Mouse (Mus musculus) erythroid progenitor cell, adult 5-6 weeks (primary cell): Measurements from ENCODE around the gene Jmy. TPM values are rescaled to one million over a fixed set of nuclear protein-coding genes. Genes with fewer than 3 reads are reported as not detected.

Experiments used
- ATAC-seq: replicated peaks from 2 replicates; pipeline ENCODE4 v1.8.0; 2016; ENCODE audit warnings: moderate number of reproducible peaks, mild to moderate bottlenecking, moderate TSS enrichment, inconsistent platforms; ENCODE audit not compliant: poor library complexity, low FRiP score, severe bottlenecking
- total RNA-seq, 2 experiments: library from RNA; stranded (forward) in 1 of 2; stranded (reverse) in 1 of 2; fragments of 150-400 nt in 1 of 2; fragments of 186-747, 209-891 nt in 1 of 2; gene quantifications; 2 replicates each; pipeline versions ENCODE4 v1.2.3 to v1.2.4; 2015 to 2017; ENCODE audit warnings: low replicate concordance in 2 of 2

Gene Jmy
- total RNA-seq, 2 experiments from 2014 or later: 19.5 to 23.1 TPM

DNA sequence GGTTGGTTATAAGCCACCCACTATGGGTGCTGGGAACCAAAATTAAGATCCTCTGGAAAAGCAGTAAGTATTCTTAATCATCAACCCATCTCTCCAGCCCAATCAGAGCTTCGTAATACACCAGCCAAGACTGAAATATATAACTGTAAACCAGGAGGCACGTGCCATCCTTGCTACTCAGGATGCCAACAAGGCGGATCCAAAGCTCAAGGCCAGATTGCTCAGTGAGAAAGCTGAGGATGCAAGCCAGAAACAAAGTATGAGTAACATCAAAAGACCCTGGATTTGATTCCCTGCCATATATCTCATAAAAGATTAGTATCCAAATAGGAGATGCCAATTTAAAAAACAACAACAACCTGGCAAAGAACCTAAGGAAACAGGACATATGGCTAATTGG lies 31.3 kb downstream of the Jmy start:
- ATAC-seq: no peak

GRCm38 (mm10) chr13:93459566-93459965 lies 40.0 kb downstream of the Jmy start:
- ATAC-seq: no peak

DNA sequence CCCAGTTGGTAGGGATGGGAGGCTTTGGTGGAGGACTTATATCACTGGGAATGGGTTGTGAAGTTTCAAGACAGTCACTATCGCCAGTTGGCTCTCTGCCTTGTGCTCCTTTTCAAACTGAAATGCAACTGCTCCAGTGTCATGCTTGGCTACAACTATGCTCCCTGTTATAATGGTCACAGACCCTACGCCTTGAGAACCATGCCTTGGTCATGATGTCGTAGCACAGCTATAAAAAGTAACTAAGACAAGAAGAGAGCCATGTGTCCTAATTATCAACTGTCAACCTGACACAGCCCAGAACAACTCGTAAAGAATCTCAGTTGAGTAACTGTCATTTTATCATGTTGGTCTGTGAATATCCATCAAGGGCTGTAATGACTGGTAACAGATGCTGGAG lies 41.0 kb downstream of the Jmy start:
- no peak for ATAC-seq

DNA sequence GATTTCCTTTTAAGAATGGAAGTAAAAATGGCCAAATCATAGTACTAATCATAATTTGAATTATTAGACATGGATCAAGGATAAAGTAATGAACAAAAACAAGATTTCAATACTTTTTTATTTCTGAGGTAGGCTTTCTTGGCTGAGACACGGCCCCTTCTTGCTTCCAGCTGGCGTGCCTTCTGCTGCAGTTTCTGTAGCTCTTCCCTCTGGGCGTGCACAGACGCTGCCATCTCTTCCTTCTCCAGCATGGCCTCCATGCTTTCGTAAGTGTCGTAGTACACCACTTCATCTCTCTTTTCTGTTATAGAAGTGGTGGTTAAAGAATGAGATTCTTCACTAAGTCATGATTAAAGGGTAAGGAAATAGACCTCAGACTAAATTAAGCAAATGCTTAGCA lies 46.3 kb downstream of the Jmy start:
- no peak for ATAC-seq

DNA sequence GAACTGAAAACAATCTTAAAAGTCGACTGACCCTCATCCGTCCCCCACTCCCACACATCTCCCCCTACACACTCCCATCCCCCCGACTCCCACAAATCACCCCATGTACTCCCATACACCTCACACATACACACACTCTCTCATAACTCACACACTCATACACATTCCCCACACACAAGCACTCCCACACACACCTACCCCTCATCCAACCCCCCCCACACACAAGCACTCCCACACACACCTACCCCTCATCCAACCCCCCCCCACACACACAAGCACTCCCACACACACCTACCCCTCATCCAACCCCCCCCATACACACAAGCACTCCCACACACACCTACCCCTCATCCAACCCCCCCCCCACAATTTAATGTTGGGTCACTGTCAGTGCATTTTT lies 59.4 kb downstream of the Jmy start:
- ATAC-seq: 0 out of 2 replicates have a peak, but pooled peaks have one; percentile 47

DNA sequence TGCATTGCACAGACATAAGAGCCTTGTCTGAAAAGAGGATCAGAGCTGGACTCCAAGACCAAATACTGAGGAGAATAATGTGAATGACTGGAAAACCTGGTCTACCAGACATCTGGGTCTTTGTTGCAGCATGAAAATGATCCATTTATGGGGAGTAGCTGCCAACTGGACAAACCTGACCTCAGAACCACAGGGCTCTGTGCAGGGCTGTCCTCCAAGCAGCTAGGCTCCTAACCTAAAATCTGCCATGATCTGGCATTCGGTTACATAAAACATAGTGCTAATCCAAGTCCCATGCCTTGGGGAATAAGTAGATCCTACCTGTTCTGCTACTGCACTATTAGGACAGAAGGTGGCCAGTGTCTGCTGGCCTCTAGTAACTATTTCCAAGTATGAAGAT lies 70.4 kb downstream of the Jmy start:
- no peak for ATAC-seq

- peak; percentile 88 for ATAC-seq
Measured at GRCm38 (mm10) chr13:93427920-93428876, 71.4 kb downstream of the Jmy start.

DNA sequence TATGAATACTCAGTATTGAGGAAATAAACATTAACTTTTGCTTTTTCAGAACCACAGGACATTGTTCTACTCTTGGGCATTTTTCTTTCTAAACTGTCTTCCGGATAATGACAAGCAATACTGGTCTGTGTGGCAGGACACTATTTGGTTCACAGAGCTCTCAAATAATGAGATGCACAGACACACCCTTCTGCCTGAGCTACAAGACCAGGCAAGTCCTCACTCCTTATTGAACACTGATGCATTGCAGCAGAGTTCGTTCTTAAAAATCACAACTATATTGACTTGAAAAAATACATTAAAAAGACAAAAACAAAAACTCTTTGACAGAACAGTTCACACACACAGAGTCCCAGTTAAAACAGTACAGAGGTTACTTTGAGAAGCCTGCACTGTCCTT lies 76.4 kb downstream of the Jmy start:
- no peak for ATAC-seq

DNA sequence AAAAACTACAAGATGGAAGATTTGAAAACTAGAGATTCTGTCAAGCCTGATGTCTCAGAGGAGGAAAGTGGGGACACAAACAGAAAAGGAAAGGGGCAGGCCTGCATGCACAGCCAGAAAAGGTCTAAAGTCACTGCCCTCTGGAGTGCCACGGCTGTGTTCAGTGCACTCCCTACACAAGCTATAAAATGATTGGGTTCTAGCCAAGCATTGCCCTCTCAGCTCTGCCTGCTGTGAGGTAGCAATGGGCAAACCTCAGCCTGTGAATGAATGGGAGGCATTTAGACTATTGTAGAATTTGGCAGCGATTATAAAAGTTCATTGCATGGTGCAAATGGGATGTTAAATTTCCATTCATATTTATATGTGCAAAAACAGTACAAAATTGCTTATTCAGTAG lies 79.8 kb downstream of the Jmy start:
- no peak for ATAC-seq

DNA sequence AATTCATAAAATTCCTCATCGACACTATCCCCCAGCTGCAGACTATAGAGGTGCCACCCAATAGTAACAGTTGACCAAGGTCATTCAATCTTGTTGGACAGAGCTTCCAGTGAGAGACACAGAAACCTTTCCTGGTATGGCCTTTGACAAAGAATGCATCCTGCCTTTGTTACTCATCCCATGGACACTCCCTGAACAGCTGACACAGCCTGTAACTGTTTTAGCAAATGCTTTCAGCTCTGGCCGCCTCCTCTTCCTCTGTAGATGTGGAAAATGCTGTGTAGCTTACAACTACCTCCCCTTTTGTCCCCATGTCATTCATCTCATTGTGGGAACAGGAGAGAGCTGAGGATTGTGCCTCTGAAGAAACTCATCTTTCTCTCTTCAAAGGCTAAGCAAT lies 81.3 kb downstream of the Jmy start:
- no peak for ATAC-seq

DNA sequence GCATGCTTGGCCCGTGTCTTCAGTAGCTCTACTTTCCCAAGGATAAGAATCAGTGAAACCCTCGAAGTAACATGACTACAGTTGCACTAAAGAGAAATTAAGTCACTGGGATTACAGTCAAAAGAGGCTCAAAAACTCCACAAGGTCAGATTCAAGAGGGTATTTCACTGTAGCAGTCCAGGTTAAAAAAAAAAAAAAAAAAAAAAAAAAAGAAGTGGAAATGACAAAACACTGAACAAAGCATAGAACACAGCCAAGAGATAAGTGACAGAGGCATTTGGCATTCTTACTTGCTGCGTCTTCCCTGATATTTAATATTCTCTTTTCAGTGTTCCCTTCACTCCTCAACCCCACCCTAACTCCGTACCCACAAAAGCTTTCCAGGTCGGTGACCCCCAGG lies 84.6 kb downstream of the Jmy start:
- ATAC-seq: no peak

- no peak for ATAC-seq
Measured at GRCm38 (mm10) chr13:93410343-93410742, 89.3 kb downstream of the Jmy start.

DNA sequence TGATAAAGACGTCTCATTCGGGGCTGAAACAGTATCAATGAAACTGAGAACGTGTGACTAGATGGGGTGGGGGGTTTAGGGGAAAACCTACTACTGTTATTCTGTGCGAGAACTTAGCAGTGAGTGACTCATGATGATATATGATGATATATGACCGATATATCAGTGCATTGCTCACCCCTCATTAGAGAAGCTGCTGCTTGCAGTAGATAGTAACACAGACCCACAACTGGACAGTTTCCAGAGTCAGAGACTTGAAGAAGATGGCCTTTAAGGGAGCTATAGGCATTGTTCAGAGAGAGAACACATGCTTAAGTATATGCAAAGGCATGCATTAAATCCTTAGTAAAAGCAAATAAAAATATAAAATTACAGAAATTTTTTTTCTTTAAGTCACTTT lies 92.8 kb downstream of the Jmy start:
- 0 out of 2 replicates have a peak, but pooled peaks have one; percentile 20 for ATAC-seq

DNA sequence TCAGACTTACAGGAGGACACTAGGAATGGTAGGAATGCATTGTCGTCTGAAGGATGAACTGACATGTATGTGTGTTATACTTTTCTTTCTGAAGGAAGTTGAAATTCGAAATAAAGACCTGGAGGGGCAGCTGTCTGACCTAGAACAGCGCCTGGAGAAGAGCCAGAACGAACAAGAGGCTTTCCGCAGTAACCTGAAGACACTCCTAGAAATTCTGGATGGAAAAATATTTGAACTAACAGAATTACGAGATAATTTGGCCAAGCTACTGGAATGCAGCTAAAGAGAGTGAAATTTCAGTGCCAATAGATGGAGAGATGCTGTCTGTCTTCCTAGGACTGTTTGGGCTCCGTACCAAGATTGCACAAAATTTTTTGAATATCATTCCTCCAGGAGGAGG lies 97.7 kb downstream of the Jmy start:
- ATAC-seq: no peak

DNA sequence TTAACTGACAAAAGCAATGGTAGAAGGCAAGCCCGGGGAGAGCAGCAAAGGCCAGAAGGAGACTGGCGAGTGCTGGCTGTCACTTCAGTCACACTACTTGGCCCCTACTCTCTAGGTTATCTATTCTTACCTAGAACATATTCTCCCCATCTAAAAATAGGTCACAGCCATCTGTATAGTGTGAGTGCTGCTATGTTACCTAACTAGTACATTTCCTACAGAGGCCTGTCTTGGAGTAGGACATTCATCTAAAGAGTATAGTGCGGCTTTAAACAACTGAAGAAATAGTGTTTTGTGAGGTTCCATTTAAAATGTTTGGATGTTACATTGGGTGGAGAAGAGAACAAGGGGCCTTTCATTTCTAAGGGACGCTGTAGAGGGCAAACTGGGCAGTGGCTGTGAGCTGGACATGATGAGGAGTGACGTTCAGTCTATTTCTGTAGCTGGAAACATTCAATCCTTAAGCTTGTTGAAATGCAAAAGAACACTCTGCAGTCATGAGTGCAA lies 99.8 kb downstream of the Jmy start:
- 0 out of 2 replicates have a peak, but pooled peaks have one; percentile 30 for ATAC-seq

DNA sequence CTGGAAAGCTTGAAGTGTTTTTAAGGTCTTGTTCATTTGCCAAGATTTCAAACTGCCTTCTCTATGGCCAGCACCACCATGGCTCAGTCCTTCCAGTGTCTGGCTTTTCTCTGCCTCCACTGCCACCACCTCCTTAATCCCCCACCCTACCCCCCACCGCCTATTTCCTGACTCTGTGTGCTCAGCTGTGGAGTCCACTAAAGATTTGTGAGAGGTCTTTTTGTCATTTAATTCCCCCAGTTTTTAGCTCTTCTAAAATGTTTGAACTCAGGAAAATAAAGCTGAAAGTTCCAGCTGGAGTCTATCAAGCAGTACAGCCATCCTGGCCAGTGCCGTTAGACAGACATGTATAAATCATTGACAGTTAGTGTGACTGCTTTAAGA lies 110.4 kb downstream of the Jmy start:
- peak; percentile 13; the same call in 1 of the 2 replicates for ATAC-seq

DNA sequence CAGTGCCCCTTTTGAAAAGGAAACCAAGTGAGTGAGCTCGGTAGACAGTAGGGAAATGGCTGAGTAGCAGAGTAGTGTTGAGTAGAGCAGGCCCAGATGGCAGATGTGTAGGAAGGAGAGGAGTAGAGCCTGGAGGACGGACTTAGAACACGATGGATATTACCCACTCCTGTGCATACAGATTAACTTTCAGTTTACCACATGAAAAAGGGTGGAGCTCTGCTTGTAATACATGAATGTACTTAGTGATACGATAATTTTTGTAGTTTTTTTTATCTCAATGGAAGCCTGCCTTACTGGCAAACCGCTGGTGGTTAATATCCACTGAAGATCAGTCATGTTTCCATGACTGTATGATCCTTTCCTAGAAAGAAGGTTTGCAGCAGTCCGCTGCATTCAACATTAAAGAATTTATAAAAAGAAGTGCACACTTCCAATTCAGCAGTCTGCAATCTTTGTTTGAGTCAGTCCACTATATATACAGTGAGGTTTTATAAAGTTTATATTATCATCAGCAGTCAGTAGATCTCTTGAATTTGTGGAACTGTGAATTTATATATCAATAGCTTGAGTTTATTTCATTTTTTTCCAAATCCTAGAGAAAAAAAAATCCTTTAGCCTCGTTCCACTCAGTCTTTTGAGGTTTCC lies 110.9 kb downstream of the Jmy start:
- peak; percentile 95 for ATAC-seq

GRCm38 (mm10) chr13:93387440-93387839 lies 112.2 kb downstream of the Jmy start:
- ATAC-seq: 0 out of 2 replicates have a peak, but pooled peaks have one; percentile 4

- ATAC-seq: no peak
Measured at GRCm38 (mm10) chr13:93385147-93385546, 114.5 kb downstream of the Jmy start.

- no peak for ATAC-seq
Measured at GRCm38 (mm10) chr13:93384481-93384880, 115.1 kb downstream of the Jmy start.

DNA sequence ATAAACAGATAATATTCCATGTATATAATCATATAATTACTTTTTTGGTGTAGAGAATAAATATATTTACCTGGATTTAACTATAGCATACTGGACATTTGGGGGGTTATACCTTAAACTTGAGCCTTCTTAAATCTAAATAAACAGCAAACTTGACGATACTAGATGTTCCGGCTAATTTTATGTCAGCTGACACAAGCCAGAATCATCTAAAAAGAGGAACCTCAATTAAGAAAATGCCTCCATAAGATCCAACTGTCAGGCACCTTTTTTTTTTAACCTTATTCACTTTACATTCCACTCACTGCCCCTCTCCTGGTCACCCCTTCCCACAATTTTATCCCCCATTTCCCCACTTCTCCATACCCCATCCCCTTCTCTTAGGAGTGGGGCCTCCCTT lies 116.0 kb downstream of the Jmy start:
- no peak for ATAC-seq
